Mouse (Mus musculus): ENCODE data around the gene Rbm10.

Gene Rbm10

DNA sequence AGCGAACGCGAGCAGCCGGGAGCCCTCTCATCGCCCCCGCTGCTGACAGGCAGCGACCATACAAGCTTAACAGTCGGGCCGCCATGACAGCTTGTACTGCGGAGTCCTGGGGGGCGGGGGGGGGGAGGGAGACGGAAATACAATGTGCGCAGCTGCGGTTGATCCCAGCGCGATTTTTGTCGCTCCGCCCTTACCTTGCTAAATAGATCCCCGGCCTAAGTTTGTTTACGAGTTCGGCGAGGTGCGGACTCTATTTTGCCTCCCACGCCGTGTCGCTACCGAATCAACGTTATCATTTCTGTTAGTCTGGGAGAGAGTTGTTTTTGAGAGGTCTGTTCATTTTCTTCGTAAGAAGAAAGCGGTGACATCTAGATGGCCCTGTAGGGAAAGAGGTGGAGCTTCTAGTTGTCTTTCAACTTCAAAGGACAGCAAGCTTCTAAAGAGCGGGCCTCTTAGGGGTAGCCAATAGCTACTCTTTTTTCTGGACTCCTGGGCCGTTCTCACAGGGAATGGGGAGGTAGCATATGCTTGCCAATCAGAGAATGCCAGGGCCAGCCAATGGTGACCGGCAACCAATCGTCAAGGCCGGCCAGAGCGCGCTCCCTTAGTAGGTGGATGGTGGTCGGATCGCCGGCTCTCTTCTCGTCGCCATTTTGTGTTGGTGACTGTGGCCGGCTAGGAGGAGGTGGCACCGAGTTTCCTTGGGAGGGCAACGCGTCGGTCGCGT is at the start of gene Rbm10, which contains the start of gene Ndufb11:
Gene Rbm10, plus strand, starts transcription at position 328 of the 727 bp plus-strand sequence.
Gene Ndufb11, minus strand, starts transcription at position 444 of the 727 bp plus-strand sequence.
- peak; percentile 81 to 82 for DNase-seq

DNA sequence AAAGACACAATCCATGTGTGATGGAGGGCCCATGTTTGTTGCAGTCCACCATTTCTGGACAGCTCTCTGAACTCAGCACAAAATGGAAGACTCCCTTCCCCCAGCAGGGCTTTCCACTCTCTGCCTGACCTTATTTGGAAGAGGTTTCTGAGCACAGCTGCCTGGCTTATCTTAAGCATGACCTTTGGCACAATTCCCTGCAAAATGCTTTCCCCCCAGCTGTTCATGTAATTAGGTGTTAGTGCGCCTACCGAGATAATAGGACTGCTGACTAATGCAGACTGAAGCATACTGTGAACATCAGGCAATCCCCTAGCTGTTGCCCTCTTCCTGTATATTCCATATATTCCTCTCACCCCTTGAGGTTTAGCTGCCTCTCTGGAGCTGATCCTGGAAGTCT is 46.3 kb upstream of the Rbm10 start:
- DNase-seq: no peak

DNA sequence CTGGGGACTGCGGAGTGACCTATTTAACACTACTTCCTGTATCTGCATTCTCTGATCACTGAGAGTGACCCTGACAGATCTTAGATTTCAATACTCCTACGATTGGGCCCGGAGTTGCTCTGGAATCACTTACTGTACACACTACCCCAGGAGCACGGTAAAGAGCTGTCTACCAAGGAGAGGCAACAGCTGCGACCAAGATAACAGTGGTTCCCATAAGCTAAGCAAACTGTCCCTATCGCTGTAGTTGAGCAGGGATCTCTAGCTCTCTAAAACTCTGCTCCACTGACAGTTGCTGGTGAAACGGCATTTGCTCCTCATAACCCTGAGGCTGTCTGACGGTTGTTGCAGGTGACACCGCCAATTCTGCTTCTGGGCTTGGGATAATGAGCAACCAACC is 44.6 kb upstream of the Rbm10 start:
- DNase-seq: peak; percentile 11 to 24

DNA sequence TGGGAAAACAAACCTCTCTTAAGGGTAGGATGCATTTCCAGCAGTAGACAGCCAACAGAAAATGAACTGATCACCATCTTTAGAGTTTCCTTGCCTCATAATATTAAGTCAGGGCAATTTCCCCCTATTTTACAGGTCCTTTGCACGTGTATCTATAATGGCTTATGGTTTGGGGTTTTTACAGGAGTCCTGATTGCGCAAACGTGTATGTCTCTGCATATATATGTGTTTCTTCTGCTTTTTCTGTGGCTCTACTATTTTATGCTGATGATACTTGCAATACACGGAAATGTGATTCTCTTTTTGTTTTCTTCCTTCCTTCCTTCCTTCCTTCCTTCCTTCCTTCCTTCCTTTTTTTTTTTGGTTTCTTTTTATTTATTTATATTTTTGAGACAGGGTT is 43.4 kb upstream of the Rbm10 start:
- DNase-seq: no peak

DNA sequence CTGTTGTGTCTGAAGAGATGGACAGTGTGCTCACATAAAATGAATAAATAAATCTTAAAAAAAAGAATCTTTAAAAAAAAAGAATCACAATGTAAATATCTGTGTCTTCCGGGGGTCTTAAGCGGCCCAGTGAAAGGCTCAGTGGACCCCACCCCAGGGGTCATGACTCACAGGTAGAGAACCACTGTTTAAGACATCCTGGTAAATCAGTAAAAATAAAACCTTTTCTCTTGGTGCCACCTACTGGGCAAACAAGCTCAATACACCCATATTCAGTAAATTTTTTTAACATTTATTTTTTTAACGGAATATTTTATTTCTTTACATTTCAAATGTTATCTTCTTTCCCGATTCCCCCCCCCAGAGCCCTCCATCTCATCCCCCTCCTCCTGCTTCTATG is 29.3 kb upstream of the Rbm10 start:
- peak; percentile 7 to 19 for DNase-seq

DNA sequence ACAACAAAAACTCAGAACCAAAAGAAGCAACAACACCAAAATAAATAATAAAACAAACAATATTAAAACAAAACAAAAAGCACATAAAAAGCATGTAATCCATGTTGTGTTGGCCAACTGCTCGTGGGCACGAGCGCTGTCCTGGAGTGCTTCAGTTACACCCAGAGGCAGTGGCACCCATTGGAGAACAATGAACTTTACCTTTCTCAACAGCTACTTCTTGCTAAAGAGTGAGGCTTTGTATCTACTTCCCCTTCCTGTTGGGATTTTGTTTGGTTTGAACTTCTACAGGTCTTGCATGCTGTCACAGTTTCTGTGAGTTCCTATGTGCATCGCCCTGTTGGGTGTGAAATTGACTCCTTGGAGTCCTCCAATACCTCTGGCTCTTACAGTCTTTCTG is 8.8 kb upstream of the Rbm10 start:
- no peak for DNase-seq

DNA sequence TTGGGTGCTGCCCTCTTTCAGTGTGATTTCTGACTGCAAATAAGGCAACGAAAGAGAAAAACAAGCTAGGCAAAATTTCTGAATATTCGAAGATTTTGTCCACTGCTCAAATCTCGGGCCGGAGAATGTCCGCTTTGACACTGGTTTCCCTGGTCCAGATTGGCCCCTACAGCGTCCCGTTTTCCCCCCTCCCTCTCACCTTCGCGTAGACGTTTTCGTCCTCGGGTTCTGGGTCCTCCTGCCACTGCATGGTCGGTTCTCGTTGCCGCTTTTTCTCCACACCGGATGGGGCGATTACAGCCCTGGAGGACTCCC is 485 bp upstream of the Rbm10 start:
- no peak for DNase-seq

DNA sequence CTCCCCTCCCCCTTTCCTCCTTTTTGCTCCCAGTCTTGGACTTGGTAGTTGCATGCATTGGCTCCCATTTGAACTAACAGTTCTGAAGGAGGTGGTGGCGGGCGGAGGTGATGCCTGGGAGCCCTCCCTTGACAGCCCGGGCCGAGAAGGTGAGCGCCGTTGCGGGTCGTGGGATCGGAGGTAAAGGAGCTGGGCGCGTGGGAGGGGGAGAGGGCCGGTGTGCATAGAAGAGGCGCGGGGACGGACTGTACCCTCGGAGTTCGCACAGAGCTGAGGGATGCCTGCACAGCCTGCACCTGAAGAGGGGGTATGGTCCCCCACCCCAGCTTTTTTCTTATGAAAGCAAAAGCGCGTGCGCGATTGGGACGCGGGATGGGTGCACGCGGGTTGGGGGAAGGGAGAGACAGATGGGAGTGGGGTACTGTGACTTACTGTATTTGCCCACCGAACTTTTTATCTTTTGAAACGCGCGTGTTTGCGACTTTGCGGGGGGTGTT is 648 bp downstream of the Rbm10 start:
- peak; percentile 64 to 70 for DNase-seq

DNA sequence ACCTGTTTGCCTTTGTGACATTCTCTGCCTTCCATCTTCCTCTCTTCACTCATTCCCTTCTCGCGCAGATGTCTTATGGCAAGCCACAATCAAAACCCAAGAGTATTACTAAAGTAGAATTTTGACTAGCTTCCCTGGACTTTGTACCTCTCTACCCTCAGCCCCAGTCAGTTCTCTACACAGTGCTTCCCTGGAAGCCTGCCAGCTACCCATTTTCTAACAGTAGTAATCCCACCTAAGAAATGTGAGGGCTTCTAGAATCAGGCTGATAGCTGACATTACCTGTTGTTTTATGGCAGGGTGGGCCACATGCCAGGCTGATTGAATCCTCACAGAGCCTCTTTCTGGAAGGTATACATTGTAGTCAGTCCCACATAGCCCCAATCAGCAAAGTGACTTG is 20.8 kb downstream of the Rbm10 start:
- no peak for DNase-seq

DNA sequence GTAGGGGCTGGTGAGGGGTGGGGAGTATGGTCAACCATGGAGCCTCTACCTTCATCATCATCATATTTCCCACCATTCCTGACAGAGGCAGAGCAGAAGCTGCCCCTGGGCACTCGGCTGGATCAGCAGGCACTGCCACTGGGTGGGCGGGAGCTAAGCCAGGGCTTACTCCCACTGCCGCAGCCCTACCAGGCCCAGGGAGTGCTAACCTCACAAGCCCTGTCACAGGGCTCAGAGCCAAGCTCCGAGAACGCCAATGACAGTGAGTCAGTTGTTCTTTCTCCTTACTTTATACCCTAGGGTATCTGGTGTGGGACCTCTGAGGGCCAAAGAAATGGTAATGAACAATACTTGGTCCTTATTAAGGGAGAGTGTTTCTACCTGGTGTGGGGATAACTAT is 27.5 kb downstream of the Rbm10 start:
- no peak for DNase-seq

DNA sequence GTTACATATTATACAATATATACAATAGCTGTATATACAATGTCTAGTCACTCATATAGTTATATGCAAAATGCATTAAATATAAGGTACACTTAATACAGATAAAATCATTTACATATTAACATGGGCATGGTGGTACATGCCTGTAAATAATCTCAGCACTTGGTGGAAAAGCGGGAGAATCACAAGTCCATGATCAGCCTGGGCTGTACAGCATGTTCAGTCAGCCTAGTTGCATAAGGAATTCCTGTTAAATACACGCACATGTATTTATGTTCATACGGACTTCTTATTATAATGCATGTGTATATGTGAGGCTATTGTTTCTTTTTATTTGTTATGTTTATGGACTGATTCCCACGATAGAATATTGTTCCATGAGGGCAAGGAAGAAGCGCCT is 40.3 kb downstream of the Rbm10 start:
- peak in 1 of 2 experiments; percentile 7 for DNase-seq

DNA sequence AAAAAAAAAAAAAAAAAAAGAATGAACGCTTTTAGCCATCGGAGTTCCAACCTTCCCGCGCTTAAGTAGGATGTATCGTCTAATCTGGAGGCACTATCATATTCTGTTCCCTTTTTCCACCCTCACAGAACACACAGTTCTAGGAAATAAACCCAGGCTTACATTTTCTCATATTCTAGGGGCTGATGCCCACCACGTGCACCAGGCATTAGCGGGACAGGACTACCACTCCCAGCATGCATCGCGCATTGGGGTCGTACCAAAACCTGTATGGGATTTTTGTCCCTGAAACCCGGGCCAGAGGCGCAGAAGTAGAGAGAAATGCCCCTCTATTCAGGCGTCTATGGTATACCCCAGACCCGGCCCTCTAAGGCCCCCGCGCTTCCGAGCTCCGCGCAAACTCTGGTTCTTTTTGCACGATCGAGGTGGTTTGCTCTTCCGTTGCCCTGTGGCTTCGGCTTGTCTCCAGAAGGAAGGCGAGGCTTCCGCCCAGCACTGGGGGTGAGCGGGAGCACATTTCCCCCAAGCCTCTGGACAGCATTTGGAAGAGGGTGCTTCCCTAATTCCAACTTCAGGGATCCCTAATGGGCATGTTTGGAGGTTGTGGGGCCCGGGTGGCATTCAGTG is 40.8 kb downstream of the Rbm10 start, which contains the start of gene Uba1:
Gene Uba1, plus strand, starts transcription at position 301 of the 627 bp plus-strand sequence.
- peak; percentile 83 to 84 for DNase-seq

DNA sequence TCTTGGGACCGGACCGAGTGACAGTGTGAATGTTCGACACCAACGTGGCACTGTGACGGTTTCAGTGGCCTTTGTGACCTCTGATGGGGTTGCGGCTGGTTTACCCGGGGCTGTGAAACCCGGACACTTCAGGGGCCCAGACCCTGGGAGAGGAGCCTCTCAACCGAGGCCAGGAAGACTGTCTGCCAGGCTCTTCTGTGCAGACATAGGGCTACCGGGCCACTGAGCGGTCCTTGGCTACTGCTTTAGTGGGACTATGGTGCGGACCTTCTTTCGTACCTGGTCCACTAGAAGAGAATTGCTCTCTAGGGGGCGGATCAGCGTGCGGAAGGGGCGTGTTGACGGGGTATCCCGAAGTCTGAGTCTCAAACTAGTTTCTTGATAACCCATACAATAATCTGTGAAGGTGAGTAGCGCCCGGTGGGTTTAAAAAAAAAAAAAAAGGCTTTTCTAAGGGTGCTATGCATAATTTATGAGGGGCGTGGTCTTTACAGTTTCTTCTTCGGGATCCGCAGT is 41.6 kb downstream of the Rbm10 start:
- DNase-seq: peak in 1 of 2 experiments; percentile 11

DNA sequence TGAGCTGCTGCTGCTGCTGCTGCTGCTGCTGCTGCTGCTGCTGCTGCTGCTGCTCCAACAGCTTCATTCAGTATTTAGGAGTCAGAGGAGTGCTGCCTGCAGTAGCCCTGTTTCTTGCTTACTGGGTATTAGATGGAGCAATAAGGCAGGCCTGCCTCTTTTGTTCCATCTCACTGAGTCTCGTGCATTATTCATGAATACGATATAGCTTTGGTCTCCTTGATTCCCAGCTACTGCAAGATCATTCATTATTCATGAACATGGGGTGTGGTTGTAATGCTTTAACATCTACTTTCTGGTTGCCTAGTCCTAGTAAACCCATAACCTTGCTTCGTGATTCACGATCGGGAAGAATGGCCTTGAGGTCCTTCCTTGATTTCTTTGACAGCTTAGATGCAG is 45.0 kb downstream of the Rbm10 start:
- DNase-seq: no peak

DNA sequence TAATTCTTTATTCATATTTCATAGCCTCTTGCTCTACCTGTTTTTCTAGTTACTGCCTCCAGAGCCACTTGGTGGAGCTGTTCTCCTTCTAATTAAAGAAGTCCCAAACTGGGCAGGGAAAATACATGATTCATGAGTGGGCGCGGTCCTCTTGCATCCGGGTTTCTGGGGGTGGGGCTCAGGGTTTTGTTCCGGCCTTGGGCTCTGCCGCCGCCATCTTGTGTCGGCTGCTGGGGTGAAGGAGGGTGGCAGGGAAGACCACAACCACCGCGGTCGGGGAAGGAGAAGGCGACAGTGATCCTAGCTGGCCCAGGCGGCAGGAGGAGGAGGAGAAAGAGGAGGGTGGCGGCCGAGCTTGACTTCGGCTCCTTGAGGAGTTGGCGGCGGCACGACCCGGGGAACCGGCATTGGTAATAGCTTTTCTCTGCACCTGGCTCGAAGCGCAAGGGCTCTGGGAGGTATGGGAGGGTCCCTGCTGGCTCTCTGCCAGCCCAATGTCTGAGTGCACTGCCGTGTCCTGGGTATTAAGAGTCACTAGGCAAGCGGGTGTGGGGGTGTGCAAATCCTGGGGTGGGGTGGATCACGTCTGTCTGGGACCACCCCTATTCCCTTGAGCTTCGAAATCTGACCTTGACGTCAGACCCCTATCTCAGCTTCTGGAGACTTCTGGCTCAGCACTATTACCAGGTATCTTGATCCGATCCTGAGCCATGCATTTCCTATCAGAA is 45.6 kb downstream of the Rbm10 start:
- DNase-seq: peak; percentile 87

DNA sequence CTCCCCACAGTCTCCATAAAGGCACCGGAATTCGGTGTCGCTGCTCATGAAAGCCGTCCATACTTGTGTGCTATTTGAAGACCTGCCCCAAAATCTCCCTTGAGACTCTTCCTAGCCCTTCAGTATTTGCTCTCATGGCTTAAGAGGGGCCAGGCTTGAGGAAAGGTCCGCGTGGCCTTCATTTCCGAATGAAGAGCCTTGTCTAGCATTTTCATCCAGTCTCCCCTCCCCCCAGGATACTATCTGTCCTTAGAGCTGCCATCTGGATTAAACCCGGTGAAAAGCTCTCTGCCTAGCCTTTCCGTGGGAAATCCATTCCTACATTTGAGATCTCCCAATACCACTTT is 46.1 kb downstream of the Rbm10 start:
- peak; percentile 22 to 33 for DNase-seq

DNA sequence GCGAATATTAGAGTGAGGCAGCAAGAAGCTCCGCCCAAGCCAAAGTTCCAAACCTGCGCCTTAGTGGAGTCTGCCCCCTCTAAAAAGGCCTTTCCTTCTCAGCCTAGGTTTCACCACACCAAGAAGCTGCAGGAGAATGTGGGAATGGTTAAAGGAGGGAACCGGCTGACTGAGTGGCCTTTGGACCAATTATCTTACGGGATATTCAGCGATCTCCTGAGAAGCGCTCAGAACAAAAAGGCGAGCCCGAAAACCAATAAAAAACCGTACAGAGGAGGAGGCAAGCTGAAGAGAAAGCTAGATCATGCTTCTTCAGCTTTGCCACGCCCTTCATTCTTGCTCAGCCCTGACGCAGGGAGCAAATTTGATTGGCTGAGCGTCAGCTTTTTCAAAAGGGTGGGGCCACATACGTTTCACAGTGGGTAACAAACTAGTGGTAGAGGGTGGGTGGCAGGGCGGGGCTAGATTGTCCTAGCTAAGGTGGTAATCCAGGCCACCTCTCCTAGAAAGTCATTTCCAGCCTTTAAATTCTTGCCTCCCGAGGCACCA is 70.3 kb downstream of the Rbm10 start, which contains the start of gene Cdk16:
Gene Cdk16, plus strand, starts transcription at position 436 of the 549 bp plus-strand sequence.
- DNase-seq: peak; percentile 88 to 89

DNA sequence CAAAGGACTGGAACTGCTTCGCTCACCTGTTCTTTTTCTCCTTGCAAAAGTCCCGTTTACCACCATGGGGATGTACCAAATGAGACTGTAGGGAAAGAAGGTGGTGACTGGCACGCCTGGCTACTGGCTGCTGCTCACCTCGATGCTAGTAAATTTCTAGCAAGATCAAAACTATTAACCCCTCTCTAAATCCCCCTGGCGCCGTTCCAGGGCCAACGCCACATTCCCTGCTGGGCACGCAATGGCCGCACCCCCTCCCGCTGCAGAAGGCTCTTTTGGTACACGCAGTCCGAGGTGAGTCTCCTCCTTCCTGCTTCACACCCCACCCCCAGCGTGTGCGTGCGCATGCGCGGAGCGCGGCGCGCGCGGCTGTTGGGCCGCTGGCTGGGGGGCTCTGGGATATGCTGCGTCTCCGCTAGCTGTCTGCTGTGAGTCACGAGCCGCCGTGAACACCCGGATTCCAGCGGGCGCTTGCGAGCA is 70.8 kb downstream of the Rbm10 start:
- peak; percentile 87 to 89 for DNase-seq

DNA sequence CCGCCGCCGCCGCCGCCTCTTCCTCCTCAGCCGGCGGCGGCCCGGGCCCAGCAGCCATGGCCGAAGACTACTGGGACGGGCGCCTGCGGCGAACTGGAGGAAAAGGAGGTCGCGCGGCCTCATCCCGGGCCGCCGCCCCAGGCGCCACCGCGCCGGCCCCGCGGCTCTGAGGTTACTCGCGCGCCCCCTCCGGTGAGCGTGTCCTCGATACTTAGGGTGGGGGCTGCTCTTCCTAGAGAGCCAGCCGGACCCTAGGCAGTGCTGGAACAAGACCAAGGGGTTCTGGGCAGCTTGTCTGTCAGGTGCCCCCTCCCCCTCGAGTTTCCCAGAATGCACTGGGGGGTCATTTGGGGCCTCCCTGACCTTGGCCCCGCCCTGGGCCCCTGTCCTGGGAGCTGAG is 71.3 kb downstream of the Rbm10 start:
- peak; percentile 77 to 89 for DNase-seq

DNA sequence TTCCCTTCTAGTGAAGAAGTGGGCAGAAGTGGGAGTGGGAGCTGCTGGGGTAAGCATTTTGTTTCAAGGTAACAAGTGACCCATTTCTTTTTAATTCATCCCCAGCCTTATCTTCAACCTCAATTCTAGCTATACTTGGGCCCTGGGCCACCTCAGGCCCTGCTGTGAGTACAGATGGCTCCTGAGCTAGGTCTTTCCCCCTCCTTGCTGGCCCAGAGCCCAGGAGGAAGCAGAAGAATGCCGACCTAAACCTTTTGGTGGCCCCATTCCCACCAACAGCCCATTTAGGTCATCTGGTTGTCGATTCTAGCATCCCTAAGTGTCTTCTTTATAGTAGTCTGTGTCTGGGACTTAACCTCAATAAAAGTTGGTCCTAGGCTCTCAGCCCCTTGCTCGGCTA is 74.3 kb downstream of the Rbm10 start:
- DNase-seq: peak; percentile 78 to 81

DNA sequence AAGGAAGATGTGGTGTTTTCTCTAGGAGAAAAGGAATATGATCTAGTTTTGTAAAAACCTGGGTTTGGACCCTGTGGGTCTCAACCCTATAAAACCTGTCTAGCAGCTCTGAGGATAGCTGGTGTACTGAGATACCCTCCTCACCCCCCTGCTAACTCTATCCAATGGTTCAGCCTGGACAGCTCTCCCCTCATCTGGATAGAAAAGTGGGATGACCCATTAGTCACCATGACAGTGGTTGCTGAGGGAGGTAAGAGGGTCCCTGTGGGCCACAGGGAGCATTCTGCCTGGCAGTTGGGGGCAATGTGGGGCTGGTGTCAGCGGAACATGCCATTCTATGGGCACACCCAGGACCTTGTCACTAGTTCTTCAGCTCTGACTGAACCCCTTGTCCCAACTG is 75.3 kb downstream of the Rbm10 start:
- DNase-seq: no peak

DNA sequence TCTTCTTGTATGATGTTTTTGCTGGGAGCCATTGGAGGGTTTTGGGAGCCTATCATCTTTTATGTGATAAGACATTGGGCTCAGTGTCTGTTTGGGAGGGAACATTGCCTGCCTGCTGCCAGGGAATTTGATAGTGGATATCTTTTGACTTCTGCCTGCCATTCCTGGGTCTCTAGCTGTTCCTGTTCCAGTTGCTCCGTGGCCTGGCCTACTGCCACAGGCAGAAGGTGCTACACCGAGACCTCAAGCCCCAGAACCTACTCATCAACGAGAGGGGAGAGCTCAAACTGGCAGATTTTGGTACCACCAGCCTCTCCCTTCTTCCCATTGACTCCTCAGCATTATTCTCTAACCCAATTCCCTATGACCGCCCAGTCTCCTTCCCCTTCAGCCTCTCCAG is 78.5 kb downstream of the Rbm10 start:
- no peak for DNase-seq
